25 mouse cellular contexts compared by ENCODE assay signal in the genomic region with DNA sequence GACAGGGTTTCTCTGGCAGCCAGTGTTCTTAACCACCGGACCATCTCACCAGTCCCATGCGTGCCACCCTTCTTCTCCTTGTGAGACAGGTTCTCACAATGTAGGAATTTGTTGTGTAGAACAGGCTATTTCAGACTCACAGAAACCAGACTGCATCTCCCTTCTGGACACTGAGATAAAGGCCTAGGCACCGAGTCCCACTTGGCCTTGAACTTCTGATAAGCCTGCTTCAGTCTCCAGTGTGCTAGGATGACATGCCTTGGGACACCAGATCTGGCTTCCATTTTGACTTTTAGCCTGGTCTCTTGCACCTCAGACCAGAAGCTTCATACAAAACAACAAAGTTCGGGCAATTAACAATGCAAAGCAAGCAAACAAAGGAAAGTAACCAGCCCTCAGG. TPM values are rescaled to one million over a fixed set of nuclear protein-coding genes. Genes with fewer than 3 reads are reported as not detected.
DNase-seq lines count a peak whose midpoint lies in the region; ATAC-seq lines count a peak whose summit lies in the region.
"Had no signal": no experiment of that assay in that cellular context is flagged by ENCODE, and none has a peak within 500 bp of the region (broad histone marks: within the 10 kb centered on the region; RNA-seq: fewer than 3 reads in every experiment).

No protein-coding gene starts in this region.

- no peaks in the 10 kb centered on the region for H3K27me3 ChIP-seq in liver, embryonic 12.5 days (replicated peaks)
- H3K27me3 ChIP-seq: forebrain, embryonic 15.5 days; intestine, embryonic 15.5 days; kidney, embryonic 15.5 days; neural tube, embryonic 15.5 days had no signal

- ATAC-seq in liver, embryonic 12.5 days: peak; percentile 66
- ATAC-seq in megakaryocyte-erythroid progenitor cell, adult 5-6 weeks (replicated peaks; ENCODE audit: low FRiP score, low TSS enrichment, poor library complexity, severe bottlenecking): peak; percentile 47
- ATAC-seq: forebrain, embryonic 15.5 days; intestine, embryonic 15.5 days; midbrain, embryonic 16.5 days had no signal

- H3K36me3 ChIP-seq in liver, embryonic 12.5 days: peaks cover 14% of the 10 kb centered on the region
- H3K36me3 ChIP-seq: hindbrain, embryonic 15.5 days; intestine, embryonic 15.5 days; neural tube, embryonic 15.5 days had no signal

- H3K9me3 ChIP-seq in liver, embryonic 12.5 days (replicated peaks): no peaks in the 10 kb centered on the region
- H3K9me3 ChIP-seq: forebrain, embryonic 15.5 days; hindbrain, embryonic 15.5 days; intestine, embryonic 15.5 days; kidney, embryonic 15.5 days; neural tube, embryonic 15.5 days had no signal

- H3K9ac ChIP-seq in liver, embryonic 12.5 days: peak overlapping the region; percentile 96
- H3K9ac ChIP-seq: forebrain, embryonic 15.5 days; hindbrain, embryonic 15.5 days; intestine, embryonic 15.5 days; kidney, embryonic 15.5 days had no signal

- 0 out of 2 replicates have a peak overlapping the region, but pooled peaks have one; percentile 96 for H3K4me3 ChIP-seq in liver, embryonic 12.5 days
- H3K4me3 ChIP-seq: forebrain, embryonic 15.5 days; hindbrain, embryonic 15.5 days; intestine, embryonic 15.5 days; left cerebral cortex, adult 2 months; neural tube, embryonic 15.5 days had no signal

- peak; percentile 41 to 71 for DNase-seq in spleen, postnatal 36 days (ENCODE audit: low spot score in 2 of 2)
- DNase-seq in spleen, postnatal 14 days (ENCODE audit: low spot score in 2 of 2): no peak
- peak; percentile 86 for DNase-seq in c-Kit-positive CD71-positive TER-119-positive erythroid progenitor cells, embryonic 14.5 days (ENCODE audit: low spot score)
- DNase-seq in ovary, adult 18-20 months (ENCODE audit: low spot score): no peak
- no peak for DNase-seq in adrenal gland, postnatal 4 days (ENCODE audit: low spot score in 2 of 2)
- DNase-seq: adrenal gland, adult 2 months; cerebellum, adult 11-12 months; gastrocnemius, postnatal 36 days; heart, postnatal 36 days; left cerebral cortex, postnatal 4 days; lung, postnatal 10 days; thymus, postnatal 36 days had no signal

- 26% methylated on average over 4 of the region's 4 CpGs for WGBS in liver, embryonic 12.5 days (ENCODE audit: insufficient replicate concordance)

- H3K4me1 ChIP-seq in liver, embryonic 12.5 days: peaks cover 78% of the 10 kb centered on the region

- peak overlapping the region; percentile 93 for H3K27ac ChIP-seq in liver, embryonic 12.5 days
- H3K27ac ChIP-seq: intestine, embryonic 15.5 days; kidney, embryonic 15.5 days; left cerebral cortex, adult 2 months; neural tube, embryonic 15.5 days had no signal

- peak overlapping the region; percentile 92 for H3K4me2 ChIP-seq in liver, embryonic 12.5 days
- H3K4me2 ChIP-seq: forebrain, embryonic 15.5 days; intestine, embryonic 15.5 days; kidney, embryonic 15.5 days had no signal

RNA-seq across cellular contexts. Expression of gene Map1lc3b, which starts 1.4 kb away (rescaled TPM):
- polyA plus RNA-seq in liver, embryonic 12.5 days (2016; fragmentation: Nextera tagmentation; extraction: Ambion mirVana): 135 and 137 TPM in 2 replicates
- total RNA-seq in megakaryocyte-erythroid progenitor cell, adult 5-6 weeks (2014; fragmentation: Nextera tagmentation): 59.8 and 72.6 TPM in 2 replicates
- 49.2 and 80.3 TPM in 2 replicates for total RNA-seq in megakaryocyte-erythroid progenitor cell, adult 5-6 weeks (2017)
- total RNA-seq in adrenal gland, postnatal 4 days (2021): 100 to 1,000 TPM; 131 to 133 TPM

RNA-seq across cellular contexts. Expression of gene Fbxo31, which starts 10.1 kb away (rescaled TPM):
- polyA plus RNA-seq in liver, embryonic 12.5 days (2016; fragmentation: Nextera tagmentation; extraction: Ambion mirVana): 19.6 and 19.8 TPM in 2 replicates
- total RNA-seq in megakaryocyte-erythroid progenitor cell, adult 5-6 weeks (2014; fragmentation: Nextera tagmentation): 16.1 and 28.2 TPM in 2 replicates
- total RNA-seq in megakaryocyte-erythroid progenitor cell, adult 5-6 weeks (2017): 7.8 and 9.5 TPM in 2 replicates
- total RNA-seq in adrenal gland, postnatal 4 days (2021): 10 to 100 TPM; 25.5 to 30.5 TPM

RNA-seq across cellular contexts. Expression of gene 1700018B08Rik, which starts 44.6 kb away (rescaled TPM):
- polyA plus RNA-seq in liver, embryonic 12.5 days (2016; fragmentation: Nextera tagmentation; extraction: Ambion mirVana): not detected in 2 replicates
- not detected in 2 replicates for total RNA-seq in megakaryocyte-erythroid progenitor cell, adult 5-6 weeks (2014; fragmentation: Nextera tagmentation)
- total RNA-seq in megakaryocyte-erythroid progenitor cell, adult 5-6 weeks (2017): not detected in 2 replicates
- not detected for total RNA-seq in adrenal gland, postnatal 4 days (2021)
- total RNA-seq: adrenal gland, adult 2 months; gastrocnemius, postnatal 36 days; heart, postnatal 36 days; left cerebral cortex, adult 2 months; left cerebral cortex, postnatal 4 days; liver, adult 2 months had no signal
- polyA plus RNA-seq: adrenal gland, adult 2 months; C2C12; forebrain, embryonic 15.5 days; heart, embryonic 14.5 days; hindbrain, embryonic 15.5 days; intestine, embryonic 15.5 days; kidney, embryonic 15.5 days; large intestine, adult 2 months; liver, adult 2 months; midbrain, embryonic 16.5 days; neural tube, embryonic 15.5 days had no signal

Comparison
In these comparisons a context has a peak if more than half of its experiments do, and no peak if none do; other contexts are left out.
1. DNase-seq: peak in spleen, postnatal 36 days (2 of 2) and c-Kit-positive CD71-positive TER-119-positive erythroid progenitor cells, embryonic 14.5 days (single experiment); none in spleen, postnatal 14 days (0 of 2), ovary, adult 18-20 months (single experiment) and adrenal gland, postnatal 4 days (0 of 2).